Mouse (Mus musculus) heart, embryonic 13.5 days (tissue): Measurements from ENCODE around the gene Otoa. TPM values are rescaled to one million over a fixed set of nuclear protein-coding genes. Genes with fewer than 3 reads are reported as not detected.

Experiments
- ATAC-seq: fragments of 200-750 bp; cut with Nextera tagmentation; 2 replicates; pipeline ENCODE4 v1.8.0; 2017; ENCODE audit warnings: moderate TSS enrichment; ENCODE audit not compliant: insufficient number of reproducible peaks, low FRiP score, low TSS enrichment; ENCODE audit errors: extremely low read depth
- H3K27ac ChIP-seq: fragments of 300-500 bp; sonication (generic); replicated peaks from 2 replicates; pipeline ENCODE4 v1.5.1; 2015; ENCODE audit warnings: moderate library complexity, mild to moderate bottlenecking, inconsistent platforms
- H3K27me3 ChIP-seq: fragments of 300-500 bp; sonication (generic); replicated peaks from 2 replicates; pipeline ENCODE4 v1.6.1; 2015; ENCODE audit warnings: mild to moderate bottlenecking, inconsistent platforms
- H3K36me3 ChIP-seq: fragments of 300-500 bp; sonication (generic); 2 replicates; pipeline ENCODE4 v1.6.1; 2015; ENCODE audit warnings: mild to moderate bottlenecking, inconsistent platforms
- H3K4me1 ChIP-seq: fragments of 300-500 bp; sonication (generic); 2 replicates; pipeline ENCODE4 v1.6.1; 2015; ENCODE audit warnings: inconsistent platforms
- H3K4me2 ChIP-seq: fragments of 300-500 bp; sonication (generic); 2 replicates; pipeline ENCODE4 v1.6.1; 2015; ENCODE audit warnings: inconsistent platforms, mild to moderate bottlenecking, moderate library complexity
- H3K4me3 ChIP-seq: fragments of 300-500 bp; sonication (generic); 2 replicates; pipeline ENCODE4 v1.5.1; 2015; ENCODE audit warnings: moderate library complexity, mild to moderate bottlenecking, inconsistent platforms
- H3K9ac ChIP-seq: fragments of 300-500 bp; sonication (generic); 2 replicates; pipeline ENCODE4 v1.6.1; 2015; ENCODE audit warnings: inconsistent platforms, mild to moderate bottlenecking, moderate library complexity
- H3K9me3 ChIP-seq: fragments of 300-500 bp; sonication (generic); 2 replicates; pipeline ENCODE4 v1.6.1; 2016; ENCODE audit warnings: inconsistent platforms
- WGBS: fragments of 180-500 bp; shearing (Covaris S2); methylation state at CpG from one replicate; pipeline ENCODE4 v1.1.7; 2015; ENCODE audit warnings: mixed read lengths; 5-methylcytosine and 5-hydroxymethylcytosine counted together
- polyA plus RNA-seq: library from polyadenylated mRNA; unstranded; fragments of >200 nt; fragmentation: Nextera tagmentation; extraction: Ambion mirVana; gene quantifications from 2 replicates; pipeline ENCODE4 v1.2.1, GENCODE M21; 2015

Otoa gene
- polyA plus RNA-seq, 1 experiment from 2014 or later, result 0.12 TPM

GRCm38 (mm10) chr7:121082949-121083513 is 1.6 kb downstream of the Otoa start:
- Histone ChIP-seq H3K9ac (no peak overlapping the region), H3K27me3 (peaks cover 7% of the 10 kb centered on the region; the same call in 1 of the 2 replicates), H3K9me3 (no peaks in the 10 kb centered on the region), H3K36me3 (peaks cover 9% of the 10 kb centered on the region), H3K4me2 (no peak overlapping the region), H3K4me1 (peaks cover 34% of the 10 kb centered on the region), H3K4me3 (no peak overlapping the region), H3K27ac (no peak overlapping the region)
- ATAC-seq, result no peak
- 69% methylated on average over 9 of the region's 9 CpGs for WGBS

GRCm38 (mm10) chr7:121084840-121085453 is 3.5 kb downstream of the Otoa start:
- Histone ChIP-seq H3K4me2 (0 out of 2 replicates have a peak overlapping the region, but pooled peaks have one; percentile 18), H3K4me3 (no peak overlapping the region), H3K27ac (peak overlapping the region; percentile 70), H3K4me1 (peaks cover 35% of the 10 kb centered on the region), H3K9me3 (no peaks in the 10 kb centered on the region), H3K27me3 (peaks cover 12% of the 10 kb centered on the region; the same call in 1 of the 2 replicates), H3K9ac (0 out of 2 replicates have a peak overlapping the region, but pooled peaks have one; percentile 15), H3K36me3 (no peaks in the 10 kb centered on the region)
- ATAC-seq, result no peak
- WGBS, result 58% methylated on average over 8 of the region's 8 CpGs

GRCm38 (mm10) chr7:121085500-121085899 is 4.0 kb downstream of the Otoa start:
- peak overlapping the region; percentile 18; the same call in 1 of the 2 replicates for H3K4me2 ChIP-seq
- peak overlapping the region; percentile 70 for H3K27ac ChIP-seq
- peak; percentile 50; the same call in 1 of the 2 replicates for ATAC-seq
- H3K9me3 ChIP-seq, result no peaks in the 10 kb centered on the region
- H3K4me1 ChIP-seq, result peaks cover 35% of the 10 kb centered on the region
- H3K9ac ChIP-seq, result 0 out of 2 replicates have a peak overlapping the region, but pooled peaks have one; percentile 15
- H3K4me3 ChIP-seq, result no peak overlapping the region
- H3K36me3 ChIP-seq, result no peaks in the 10 kb centered on the region
- H3K27me3 ChIP-seq, result peaks cover 13% of the 10 kb centered on the region; the same call in 1 of the 2 replicates
- WGBS, result 14% methylated on average over 4 of the region's 4 CpGs

- WGBS, result 69% methylated on average over 5 of the region's 5 CpGs
- Histone ChIP-seq H3K4me2 (no peak overlapping the region), H3K9me3 (no peaks in the 10 kb centered on the region), H3K27ac (no peak overlapping the region), H3K4me1 (peaks cover 30% of the 10 kb centered on the region), H3K9ac (no peak overlapping the region), H3K27me3 (peaks cover 17% of the 10 kb centered on the region; the same call in 1 of the 2 replicates), H3K36me3 (no peaks in the 10 kb centered on the region), H3K4me3 (no peak overlapping the region)
- no peak for ATAC-seq
Observed at GRCm38 (mm10) chr7:121088745-121089144, 7.3 kb downstream of the Otoa start.

- H3K9me3 ChIP-seq, result no peaks in the 10 kb centered on the region
- no peak overlapping the region for H3K9ac ChIP-seq
- H3K4me2 ChIP-seq, result no peak overlapping the region
- ATAC-seq, result no peak
- H3K27me3 ChIP-seq, result peaks cover 17% of the 10 kb centered on the region; the same call in 1 of the 2 replicates
- no peak overlapping the region for H3K27ac ChIP-seq
- no peak overlapping the region for H3K4me3 ChIP-seq
- peaks cover 20% of the 10 kb centered on the region for H3K4me1 ChIP-seq
- no peaks in the 10 kb centered on the region for H3K36me3 ChIP-seq
- WGBS, result 81% methylated on average over 7 of the region's 7 CpGs
Observed at GRCm38 (mm10) chr7:121090748-121091147, 9.3 kb downstream of the Otoa start.

GRCm38 (mm10) chr7:121093026-121093425 is 11.6 kb downstream of the Otoa start:
- no peak overlapping the region for H3K4me2 ChIP-seq
- H3K36me3 ChIP-seq, result no peaks in the 10 kb centered on the region
- ATAC-seq, result no peak
- 0 out of 2 replicates have a peak, but pooled peaks cover under 1% of the 10 kb centered on the region for H3K4me1 ChIP-seq
- peaks cover 10% of the 10 kb centered on the region; the same call in 1 of the 2 replicates for H3K27me3 ChIP-seq
- no peaks in the 10 kb centered on the region for H3K9me3 ChIP-seq
- no peak overlapping the region for H3K4me3 ChIP-seq
- 70% methylated on average over 4 of the region's 4 CpGs for WGBS
- no peak overlapping the region for H3K27ac ChIP-seq
- H3K9ac ChIP-seq, result no peak overlapping the region

GRCm38 (mm10) chr7:121098614-121099389 is 17.4 kb downstream of the Otoa start:
- 59% methylated on average over 10 of the region's 10 CpGs for WGBS
- H3K4me1 ChIP-seq, result no peaks in the 10 kb centered on the region
- H3K9ac ChIP-seq, result no peak overlapping the region
- no peak for ATAC-seq
- no peaks in the 10 kb centered on the region for H3K36me3 ChIP-seq
- no peaks in the 10 kb centered on the region for H3K27me3 ChIP-seq
- no peak overlapping the region for H3K27ac ChIP-seq
- no peak overlapping the region for H3K4me2 ChIP-seq
- H3K4me3 ChIP-seq, result no peak overlapping the region
- no peaks in the 10 kb centered on the region for H3K9me3 ChIP-seq

- Histone ChIP-seq H3K9ac (no peak overlapping the region), H3K36me3 (no peaks in the 10 kb centered on the region), H3K4me2 (no peak overlapping the region), H3K9me3 (no peaks in the 10 kb centered on the region), H3K27me3 (no peaks in the 10 kb centered on the region), H3K4me1 (peaks cover 13% of the 10 kb centered on the region), H3K27ac (no peak overlapping the region), H3K4me3 (no peak overlapping the region)
- ATAC-seq, result no peak
- WGBS, result 56% methylated on average over 3 of the region's 3 CpGs
Observed at GRCm38 (mm10) chr7:121107851-121108250, 26.4 kb downstream of the Otoa start.

- Histone ChIP-seq H3K9ac (no peak overlapping the region), H3K9me3 (no peaks in the 10 kb centered on the region), H3K27me3 (no peaks in the 10 kb centered on the region), H3K4me2 (peak overlapping the region; percentile 16; the same call in 1 of the 2 replicates), H3K4me3 (no peak overlapping the region), H3K36me3 (no peaks in the 10 kb centered on the region), H3K27ac (peak overlapping the region; percentile 69), H3K4me1 (peaks cover 13% of the 10 kb centered on the region)
- peak; percentile 37; the same call in 1 of the 2 replicates for ATAC-seq
- 20% methylated on average over 3 of the region's 3 CpGs for WGBS
Observed at GRCm38 (mm10) chr7:121111321-121111720, 29.9 kb downstream of the Otoa start.

- H3K9ac ChIP-seq, result no peak overlapping the region
- H3K36me3 ChIP-seq, result no peaks in the 10 kb centered on the region
- no peak for ATAC-seq
- H3K4me1 ChIP-seq, result peaks cover 13% of the 10 kb centered on the region
- H3K27ac ChIP-seq, result peak overlapping the region; percentile 69
- WGBS, result 47% methylated on average over 3 of the region's 3 CpGs
- H3K4me2 ChIP-seq, result peak overlapping the region; percentile 16; the same call in 1 of the 2 replicates
- no peak overlapping the region for H3K4me3 ChIP-seq
- H3K9me3 ChIP-seq, result no peaks in the 10 kb centered on the region
- no peaks in the 10 kb centered on the region for H3K27me3 ChIP-seq
Observed at GRCm38 (mm10) chr7:121111762-121112161, 30.3 kb downstream of the Otoa start.

GRCm38 (mm10) chr7:121120143-121120818 is 38.8 kb downstream of the Otoa start:
- peaks cover 22% of the 10 kb centered on the region for H3K27me3 ChIP-seq
- peaks cover 11% of the 10 kb centered on the region for H3K4me1 ChIP-seq
- H3K36me3 ChIP-seq, result no peaks in the 10 kb centered on the region
- H3K27ac ChIP-seq, result no peak overlapping the region
- no peaks in the 10 kb centered on the region for H3K9me3 ChIP-seq
- WGBS, result 11% methylated on average over 10 of the region's 10 CpGs
- H3K4me2 ChIP-seq, result no peak overlapping the region
- ATAC-seq, result no peak
- no peak overlapping the region for H3K4me3 ChIP-seq
- H3K9ac ChIP-seq, result no peak overlapping the region
